Mouse (Mus musculus) cerebellum, adult 11 months (tissue): ENCODE measurements around the gene Vsig8.

ENCODE experiments used
- DNase-seq: peaks from one replicate; pipeline ENCODE4 v3.0.0; 2022

Gene Vsig8

DNA sequence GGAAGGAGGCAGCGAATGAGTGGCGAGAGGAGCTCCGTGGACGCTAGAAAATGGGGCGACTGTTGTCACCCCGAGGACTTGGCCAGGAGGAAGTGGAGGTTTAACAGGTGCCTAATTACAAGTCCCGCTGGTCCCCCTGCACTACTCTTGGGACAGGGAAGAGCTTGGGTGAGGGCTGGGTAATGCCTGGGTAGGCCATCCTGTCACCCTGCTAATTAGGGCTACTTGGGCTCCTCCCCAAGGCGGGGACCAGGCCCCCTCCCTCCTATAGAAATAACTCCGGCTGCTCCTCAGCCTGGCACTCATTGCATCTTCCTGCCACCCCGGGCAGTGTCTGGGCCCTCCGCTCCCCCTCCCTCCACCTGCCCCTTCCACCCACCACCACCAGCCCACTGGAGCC lies at the start of gene Vsig8:
TSS of gene Vsig8 (plus strand) at position 301 of the 400 bp plus-strand sequence.
- DNase-seq = no peak

DNA sequence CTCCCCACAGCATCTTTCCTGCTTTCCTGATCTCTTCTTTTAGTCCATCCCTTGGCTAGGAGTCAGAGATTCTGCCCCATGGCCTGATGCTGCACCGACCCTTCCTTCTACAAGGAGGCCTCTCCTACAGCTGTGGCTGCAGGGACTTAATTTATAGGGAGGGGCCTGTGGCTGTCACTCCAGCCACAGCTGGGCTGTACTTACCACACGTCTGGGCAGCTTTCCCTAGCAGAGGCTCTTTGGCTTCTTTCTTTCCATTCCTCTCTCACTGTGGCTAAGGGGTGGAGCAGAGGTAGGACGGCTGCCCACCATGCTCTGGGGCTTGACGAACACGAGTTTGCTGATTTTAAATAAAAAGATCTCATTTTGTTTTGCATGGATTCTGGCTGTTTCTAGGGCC lies 48.7 kb upstream of the Vsig8 start:
- no peak for DNase-seq

DNA sequence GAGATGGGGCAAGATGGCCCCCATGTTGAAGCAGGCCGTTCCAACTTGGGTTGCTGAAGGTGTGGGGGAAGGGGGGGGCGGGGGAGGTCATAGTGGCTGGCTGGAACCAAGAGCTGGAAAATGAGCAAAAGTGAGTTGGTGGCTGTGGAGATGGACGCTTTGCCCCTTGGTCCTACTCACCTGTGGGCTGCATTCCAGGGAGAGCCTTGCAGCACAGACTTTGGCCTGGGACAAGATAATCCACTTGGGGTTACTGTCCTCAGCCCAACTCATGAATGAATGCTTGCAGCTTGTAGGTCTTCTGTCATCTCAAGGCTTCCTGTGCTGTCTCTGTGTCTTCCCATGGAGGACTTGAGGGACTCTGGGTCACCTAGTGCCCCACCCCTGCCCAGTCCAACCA lies 48.0 kb upstream of the Vsig8 start:
- no peak for DNase-seq

DNA sequence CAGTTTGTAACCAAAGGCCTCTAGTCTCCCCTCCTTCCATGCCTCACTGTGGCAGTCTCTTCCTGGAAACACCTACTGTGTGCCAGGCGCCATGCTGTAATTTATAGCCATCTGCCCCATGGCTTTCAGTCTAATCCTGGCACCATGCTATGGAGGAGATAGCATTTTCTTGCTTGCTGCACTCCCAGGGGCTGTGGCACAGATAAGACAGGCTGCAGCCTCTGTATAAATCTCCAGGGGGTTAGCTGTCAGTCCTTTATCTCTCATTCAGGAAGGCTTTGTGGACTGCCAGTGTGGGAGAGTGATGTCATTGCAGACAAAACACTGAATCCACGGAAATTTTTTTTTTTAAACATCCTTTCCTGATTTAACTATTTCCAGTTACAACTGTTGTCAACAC lies 47.6 kb upstream of the Vsig8 start:
- DNase-seq = no peak

DNA sequence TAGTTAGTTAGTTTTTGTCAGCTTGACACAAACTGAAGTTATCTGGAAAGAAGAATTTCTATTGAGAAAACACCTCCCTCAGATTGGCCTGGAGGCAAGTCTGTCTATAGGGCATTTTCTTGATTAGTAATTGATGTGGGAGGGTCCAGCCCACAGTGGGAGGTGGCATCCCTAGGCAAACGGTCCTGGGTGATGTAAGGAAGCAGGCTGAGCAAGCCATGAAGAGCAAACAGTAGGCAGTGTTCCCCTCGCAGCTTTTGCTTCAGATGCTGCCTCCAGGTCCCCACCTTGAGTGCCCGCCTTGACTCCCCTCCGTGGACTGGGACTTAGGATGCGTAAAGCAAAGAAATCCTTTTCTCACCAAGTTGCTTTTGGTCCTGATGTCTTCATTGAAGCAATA lies 46.5 kb upstream of the Vsig8 start:
- no peak for DNase-seq

DNA sequence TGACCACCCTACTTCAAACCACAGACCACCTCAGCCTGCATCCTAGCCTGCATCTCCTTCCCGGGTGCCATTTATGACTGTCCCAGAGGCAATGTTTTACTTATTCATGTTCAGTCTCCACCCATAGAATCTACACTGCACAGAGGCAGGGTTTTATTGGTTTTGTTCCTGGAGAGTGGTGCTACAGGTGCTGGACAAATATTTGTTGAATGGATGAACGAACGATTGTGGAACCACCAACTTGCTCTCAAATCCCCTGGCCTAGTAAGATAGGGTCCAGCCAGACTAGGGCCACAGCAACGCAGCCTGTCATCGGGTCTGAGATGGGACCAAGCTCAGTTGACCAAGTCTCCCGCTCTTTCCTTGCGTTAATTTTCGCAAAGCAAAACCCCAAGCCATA lies 45.8 kb upstream of the Vsig8 start:
- DNase-seq = no peak

DNA sequence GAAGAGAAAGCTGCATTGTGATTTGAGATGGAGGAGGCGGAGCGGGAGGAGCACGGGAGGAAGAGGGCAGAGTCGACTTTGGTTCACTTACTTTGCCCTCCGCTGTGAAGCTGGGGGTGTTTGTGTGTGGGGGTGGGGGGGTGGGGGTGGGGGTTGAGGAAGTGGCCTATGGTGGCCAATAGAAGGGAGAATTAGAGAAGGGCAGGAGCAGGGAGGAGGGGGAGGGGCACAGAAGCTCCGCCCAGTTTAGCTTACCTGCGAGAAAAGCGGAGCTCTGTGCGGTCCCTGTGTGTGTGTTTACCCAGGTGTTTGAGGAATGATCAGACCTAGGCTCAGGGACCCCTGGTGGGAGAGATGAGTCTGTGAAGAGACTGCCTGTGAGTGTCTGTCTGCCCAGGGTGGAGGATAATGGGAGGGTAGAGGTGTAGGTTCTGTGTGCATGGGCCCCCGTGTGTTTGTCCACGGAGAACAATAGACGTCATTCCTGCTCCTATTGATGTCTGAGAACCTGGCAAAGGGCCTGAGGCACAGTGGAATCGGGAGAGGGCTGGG lies 45.2 kb upstream of the Vsig8 start:
- no peak for DNase-seq

DNA sequence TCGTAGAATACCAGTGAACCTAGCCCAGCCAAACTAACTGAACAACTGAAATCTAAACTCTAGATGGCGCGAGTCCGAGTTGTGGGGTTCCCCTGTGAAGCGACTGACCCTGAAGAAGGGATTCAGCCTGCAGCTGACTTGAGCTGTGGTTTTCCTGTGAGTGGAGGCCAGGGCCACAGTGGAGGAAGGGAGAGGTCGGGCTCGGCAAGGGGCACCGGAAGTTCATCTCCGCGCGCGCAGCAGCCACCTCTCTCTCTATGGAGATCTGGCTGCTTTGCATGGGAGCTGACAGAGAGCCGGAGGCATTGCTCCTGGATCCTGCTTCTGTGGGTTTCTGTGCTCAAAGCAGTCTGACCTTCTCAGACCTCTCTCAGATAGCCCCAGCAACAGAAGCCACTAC lies 42.8 kb upstream of the Vsig8 start:
- no peak for DNase-seq

DNA sequence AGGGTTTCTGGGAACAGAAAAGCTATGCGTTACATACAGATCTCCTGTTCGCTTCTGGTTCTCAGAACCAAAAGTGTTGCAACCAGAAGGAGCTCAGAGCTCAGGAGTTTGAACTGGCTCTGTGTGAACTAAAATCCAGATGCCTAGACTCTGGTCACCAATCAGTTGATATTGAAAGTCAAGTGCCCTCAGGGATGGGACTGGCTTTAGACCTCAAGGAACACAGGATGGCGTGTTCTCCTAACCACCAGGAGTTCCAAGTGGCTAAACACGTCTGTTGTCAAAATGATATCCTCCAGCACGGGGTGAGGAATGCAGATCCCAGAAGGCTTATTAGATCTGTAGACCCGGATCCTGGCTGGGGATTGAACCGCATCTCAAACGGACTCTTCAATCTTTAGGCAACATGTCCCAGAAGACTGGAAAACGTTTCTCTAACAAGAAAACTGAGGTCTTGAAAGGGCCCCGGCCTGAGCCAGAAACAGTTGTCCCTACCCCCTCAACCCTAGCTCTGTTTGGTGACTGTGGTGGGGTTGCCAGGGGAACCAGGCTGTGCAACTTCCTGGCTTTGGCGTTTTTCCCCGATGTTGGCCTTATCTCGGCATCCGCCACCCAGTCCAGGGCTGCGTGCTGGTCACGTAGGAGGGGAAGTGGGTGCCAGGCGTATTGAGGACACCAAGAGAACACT lies 42.1 kb upstream of the Vsig8 start:
- no peak for DNase-seq

DNA sequence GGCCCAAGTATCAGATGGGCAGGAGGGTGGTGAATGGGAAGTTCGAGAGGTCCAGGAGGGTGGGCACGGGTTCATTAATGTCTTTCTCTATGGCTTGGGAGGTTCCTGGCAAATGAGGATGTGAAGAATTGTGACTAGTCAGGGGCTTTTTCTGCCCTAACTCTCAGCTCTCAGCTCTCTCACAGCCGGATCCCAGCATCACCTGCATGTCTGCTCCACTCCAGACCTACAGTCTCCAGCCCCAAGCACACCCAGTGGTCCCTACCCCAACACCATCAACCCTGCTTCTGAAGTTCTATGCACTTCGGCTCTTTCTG lies 41.6 kb upstream of the Vsig8 start:
- DNase-seq = no peak

DNA sequence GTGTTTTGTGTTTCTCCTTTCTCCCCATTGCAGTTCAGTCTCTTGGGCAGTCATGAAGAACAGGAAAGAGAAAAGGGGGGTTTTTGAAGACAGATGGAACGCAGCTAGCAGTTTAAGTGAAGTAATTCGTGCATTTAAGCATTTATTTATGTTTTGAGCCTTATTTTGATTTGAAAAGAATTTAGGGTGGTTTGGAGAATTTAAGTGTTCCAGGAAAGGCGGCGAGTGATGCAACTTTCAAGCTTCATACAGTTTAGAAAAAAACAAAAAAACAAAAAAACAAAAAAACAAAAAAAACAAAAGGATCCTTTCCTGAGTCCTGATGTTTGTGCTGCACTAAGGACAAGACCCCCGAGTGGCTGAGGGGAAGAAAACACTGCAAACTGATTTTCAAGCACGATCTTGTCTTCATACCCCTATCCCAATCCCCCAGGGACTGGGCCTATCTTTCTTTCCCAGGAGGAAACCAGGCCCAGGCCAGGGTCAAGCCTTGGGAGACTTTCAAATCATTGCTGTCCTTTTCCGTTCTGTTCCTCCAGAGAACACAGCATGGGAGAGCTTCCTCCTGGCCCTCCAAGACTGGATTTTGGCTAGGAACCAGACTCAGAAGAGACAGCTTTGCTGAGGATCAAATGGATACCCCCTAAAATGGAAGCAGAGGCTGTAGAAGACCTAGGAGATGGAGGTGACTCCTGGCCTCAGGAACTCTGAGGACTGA lies 41.0 kb upstream of the Vsig8 start:
- DNase-seq = no peak

DNA sequence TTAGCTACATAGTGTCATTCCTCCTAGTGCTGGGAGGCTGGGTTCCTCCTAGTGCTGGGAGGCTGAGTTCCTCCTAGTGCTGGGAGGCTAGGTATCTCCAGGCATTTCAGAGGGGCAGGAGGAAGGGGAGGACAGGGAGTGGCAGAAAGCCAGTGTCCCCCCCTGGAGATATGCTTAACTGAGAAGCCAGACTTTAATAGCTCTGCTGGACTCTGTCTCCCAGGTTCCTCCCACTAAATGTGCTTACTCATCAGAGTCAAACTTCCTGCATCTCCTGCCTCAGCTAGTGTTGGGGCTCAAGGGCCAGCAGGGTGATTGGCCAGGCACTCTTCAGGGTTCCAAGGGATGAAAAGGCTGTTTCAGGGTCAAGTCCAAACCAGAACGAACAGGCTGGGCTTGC lies 40.3 kb upstream of the Vsig8 start:
- no peak for DNase-seq

DNA sequence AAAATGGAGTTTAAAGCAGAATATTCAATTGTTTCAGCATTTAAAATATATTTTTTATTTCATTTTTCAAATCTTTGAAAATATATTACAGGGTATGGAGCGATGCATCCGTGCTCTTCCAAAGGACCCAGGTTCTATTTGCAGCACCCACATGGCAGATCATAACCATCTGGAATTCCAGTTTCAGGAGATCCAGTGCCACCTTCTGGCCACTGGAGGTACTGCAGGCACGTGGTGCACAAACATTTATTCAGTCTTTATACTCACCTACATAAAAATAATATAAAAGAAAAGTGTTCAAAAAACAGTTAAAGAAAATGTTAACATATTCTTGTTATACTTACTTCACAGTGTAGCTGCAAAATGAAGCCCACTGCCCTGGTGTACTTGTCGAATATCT lies 37.7 kb upstream of the Vsig8 start:
- no peak for DNase-seq

DNA sequence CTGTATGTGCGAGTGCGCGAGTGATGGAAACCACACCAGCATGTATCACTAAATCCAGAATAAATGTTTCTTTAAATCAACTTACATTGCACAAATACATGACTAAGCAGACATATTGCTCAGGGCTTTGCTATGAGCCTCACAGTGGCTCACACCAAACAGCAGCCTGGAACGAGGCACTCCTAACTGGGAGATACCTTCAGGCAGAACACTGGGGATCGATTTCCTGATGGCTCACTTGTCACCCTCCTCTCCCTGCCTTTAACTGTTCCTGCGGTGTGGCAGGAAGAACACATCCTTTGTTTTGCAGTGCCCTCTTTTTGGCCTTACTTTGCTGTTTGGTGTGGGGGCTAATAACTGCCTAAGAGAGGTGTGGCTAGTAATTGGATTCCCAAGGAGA lies 36.1 kb upstream of the Vsig8 start:
- no peak for DNase-seq

DNA sequence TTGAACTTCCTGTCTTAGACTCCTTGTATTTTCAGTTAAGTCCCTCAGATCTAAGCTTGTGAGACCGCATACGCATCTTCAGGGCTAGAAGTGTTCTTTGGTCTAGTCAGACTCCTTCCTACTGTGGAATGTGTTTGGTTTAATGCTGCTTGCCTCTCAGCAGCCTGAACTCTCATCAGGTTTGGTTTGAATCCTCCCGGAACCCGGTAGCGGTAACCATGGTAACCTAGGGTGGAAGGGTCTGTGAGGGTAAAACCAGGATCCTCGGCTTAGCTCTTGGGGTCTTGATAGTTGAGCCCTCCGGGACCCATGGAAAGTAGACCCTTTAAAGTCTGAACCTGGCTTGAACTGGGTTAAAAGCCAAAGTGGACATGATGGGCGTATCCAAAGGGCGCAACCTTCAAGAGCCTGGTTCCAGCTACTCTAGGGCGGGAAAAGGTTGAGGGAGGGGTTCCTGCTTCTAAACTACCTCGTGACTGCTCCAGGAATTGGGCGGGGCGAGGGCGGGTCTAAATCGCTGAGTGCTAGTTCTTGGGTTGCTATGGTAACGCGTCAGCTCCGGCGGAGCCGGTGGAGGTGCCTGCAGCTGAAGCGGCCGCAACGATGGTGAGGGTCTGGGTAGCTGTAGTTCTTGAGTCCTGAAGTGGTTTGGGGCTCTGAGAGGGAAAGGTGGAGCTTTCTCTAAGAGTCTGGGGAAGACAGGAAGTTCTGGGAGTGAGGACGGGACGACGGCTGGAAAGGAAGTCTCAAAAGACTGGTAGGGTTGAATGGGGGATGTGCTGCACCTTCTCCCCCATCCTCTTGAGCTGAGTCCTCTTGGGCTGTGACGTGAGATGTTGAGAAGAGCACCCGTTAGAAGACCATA lies 34.9 kb upstream of the Vsig8 start, which contains the start of gene Cfap45:
TSS of gene Cfap45 (plus strand) at position 226 of the 865 bp plus-strand sequence.
- no peak for DNase-seq

DNA sequence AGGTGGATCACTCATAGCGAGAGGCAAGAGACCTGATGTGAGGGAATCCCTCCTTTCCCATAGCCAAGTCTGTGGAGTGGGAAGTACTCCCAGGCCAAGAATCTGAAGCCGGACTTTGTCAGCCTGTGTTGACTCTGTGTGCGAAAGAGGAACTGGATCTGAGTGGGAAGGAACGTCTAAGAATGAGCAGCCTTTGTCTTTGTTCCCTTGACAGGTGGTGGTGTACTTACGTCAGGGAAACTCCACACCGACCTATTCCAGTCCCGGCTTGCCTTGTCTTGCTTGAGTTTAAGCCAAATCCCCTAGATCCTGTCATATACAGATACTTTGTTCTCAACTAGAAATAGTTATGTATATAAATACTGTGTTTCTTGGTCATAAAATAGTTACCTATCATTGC lies 33.2 kb upstream of the Vsig8 start:
- DNase-seq = no peak

DNA sequence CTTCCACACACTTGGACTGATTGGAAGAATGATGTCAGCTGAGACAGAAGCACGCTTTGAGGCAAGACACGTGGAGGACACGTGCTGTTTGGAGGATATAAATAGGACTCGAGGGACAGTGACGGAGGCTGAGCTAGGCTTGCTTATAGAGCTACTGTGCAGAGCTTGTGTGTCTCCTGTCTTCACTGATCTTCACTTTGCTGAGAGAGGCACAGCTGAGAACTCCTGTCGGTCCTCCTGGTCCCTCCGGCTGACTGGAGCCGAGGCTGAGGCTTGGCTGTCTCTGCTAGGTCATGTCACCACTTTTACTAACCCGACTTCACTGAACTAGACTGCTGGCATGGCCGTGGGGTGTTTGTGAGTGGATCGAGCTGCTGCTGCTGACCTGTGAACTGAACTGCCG lies 32.0 kb upstream of the Vsig8 start:
- no peak for DNase-seq

DNA sequence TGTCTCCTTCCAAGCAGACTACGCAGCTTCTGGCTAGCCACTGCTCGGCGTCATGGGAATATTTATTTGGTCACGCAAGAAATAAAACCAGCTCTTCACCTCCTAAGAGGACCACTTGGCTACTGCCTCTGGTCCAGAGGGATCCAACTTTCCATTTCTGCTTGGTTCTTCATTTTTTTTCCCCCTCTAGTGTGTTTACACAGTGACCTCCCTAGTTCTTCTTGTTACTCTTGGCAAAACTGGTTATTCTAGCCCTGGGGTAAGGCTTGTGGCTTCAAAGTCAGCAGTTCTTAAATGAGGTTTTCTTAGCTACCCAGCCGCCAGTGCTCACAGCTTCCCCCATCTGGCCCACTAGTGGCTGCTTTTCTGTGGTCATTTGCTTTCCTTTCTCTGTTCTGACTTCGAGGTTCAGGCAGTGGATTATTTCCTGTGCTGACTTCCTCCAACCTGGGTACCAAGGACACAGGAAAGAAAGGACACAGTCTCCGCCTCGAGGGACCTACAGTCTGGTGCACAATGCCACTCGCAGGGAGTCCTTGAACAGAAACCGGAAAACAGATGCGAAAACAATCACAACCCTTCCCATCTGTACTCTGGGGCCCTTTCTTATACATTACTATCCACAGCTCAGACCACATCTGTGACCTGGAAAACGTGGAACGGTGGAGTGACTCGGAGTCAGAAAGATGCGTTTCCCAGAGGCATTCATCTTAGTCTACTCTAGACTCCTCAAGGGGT lies 30.5 kb upstream of the Vsig8 start:
- no peak for DNase-seq

DNA sequence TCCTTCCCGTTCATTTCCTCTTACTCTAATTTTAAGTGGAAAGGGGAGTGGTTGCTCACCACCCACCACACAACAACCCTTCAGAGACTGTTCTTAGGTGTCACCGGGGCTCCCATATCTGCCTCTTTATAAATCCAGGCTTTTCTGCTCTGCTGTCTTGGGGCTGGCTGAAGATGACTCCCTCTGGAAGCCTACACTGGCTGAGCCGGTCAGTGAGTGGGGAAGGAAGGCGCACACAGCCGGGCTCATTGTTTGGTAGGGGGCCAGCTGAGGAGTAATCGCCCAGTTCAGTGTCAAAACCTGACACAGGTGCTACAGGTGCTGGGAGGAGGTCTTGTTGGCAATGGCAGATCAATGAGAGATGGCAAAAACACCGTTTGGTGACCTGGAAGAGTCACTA lies 29.8 kb upstream of the Vsig8 start:
- no peak for DNase-seq

DNA sequence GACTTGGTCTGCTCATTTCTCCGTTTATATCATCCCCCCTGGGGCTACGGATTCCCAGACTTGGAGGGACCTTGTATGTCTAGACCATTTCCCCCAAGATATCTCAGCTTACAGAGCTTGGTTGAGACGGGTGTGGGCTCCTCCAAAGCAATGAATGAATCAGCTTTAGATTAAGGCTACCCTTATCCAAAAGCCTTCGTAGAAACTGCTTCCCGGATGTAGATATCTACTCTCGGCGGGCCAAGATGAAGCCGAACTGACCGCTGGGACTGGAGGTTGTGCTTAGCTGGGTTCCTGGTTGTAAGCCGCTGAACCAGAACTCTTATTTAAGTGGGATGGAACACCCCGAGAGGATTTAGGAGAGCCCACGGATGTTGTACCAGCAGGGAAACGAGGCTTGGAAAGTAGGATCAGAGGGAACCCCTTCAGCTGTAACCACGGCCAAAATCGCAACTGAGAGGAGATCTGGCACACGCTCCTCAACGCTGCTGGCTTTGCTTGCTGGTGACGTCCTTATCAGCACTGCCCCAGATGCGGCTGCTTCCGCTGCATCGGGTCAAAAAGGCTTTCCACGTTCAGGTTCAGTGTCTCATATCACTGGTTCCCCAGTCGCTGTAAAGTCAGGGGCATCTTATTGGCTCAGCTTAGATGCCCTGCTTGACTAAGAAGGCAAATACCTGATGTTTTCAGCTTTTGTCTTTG lies 29.2 kb upstream of the Vsig8 start:
- no peak for DNase-seq

DNA sequence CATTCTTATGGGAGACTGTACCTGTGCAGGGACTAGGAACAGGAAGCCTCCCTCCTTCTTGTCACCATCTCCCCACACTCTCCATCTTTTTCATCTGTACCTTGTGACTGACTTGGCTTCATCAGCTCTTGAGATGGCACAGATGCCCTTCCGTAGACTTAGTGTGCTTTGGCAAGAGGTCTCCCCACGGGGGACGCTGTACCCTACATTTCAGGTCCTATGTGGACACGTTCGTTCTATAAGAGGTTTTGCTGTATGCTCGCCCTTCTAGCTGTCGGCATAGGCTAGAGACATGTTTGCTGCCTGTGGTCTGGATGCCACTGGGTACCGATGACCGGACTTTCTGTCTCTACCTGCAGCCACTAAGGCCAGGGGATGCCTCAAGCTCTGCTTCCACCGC lies 28.3 kb upstream of the Vsig8 start:
- DNase-seq = no peak

DNA sequence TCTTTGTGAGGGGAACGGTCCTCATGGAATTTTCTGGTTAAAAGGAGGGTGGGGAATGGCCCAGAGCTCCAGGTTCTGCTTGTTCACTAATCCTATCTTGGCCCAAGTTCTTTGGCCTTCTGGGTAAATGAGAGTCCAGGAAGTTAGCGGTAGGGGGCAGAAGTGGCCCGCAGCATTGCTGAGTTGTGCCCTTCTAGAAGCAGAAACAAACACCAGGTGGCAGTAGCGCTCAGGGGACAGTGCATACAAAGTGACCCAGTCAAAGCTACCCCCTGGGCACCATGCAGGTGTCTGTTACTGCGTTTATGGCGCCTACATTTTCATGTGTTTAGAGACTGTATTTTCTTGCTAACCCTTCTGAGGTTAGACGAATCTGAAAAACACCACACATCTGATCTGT lies 27.0 kb upstream of the Vsig8 start:
- DNase-seq = peak; percentile 84
